Mouse (Mus musculus): ENCODE data around the gene Tmem132c.

DNA sequence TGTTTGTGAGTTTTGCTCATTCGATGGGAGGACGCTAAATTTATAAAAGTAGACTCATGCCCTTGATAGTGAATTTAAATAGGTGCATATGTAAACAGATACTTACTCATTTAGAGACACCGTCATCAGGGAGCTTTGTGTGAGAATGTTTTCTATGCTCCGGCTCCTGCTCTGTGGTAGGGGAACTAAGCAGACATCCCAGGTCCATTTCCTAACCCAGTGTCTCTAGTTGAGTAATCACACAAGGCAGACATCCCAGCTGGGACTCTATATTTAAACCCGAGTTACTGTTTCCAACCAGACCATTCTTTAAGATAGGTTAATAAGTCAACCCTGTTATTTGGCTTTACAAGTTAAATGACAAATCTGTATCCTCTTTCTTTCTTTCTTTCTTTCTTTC is 63.7 kb downstream of the Tmem132c start:
- TF ChIP-seq POLR2A (IDR thresholded peaks at IDR 0.05; ENCODE audit: insufficient read length, low read depth) (no peak), USF1 (IDR thresholded peaks at IDR 0.05; ENCODE audit: low read depth) (no peak), POLR2AphosphoS2 (IDR thresholded peaks at IDR 0.05; ENCODE audit: insufficient read length, low read depth) (no peak), REST (IDR thresholded peaks at IDR 0.05; ENCODE audit: insufficient read depth, insufficient read length) (no peak), MAX (IDR thresholded peaks at IDR 0.05; ENCODE audit: low read depth) (no peak), E2F4 (IDR thresholded peaks at IDR 0.05; ENCODE audit: insufficient read depth) (no peak), CEBPB (IDR thresholded peaks at IDR 0.05; ENCODE audit: insufficient read depth, poor library complexity, severe bottlenecking) (no peak), MYOG (IDR thresholded peaks at IDR 0.05; ENCODE audit: control insufficient read depth in 1 of 3, insufficient read depth in 1 of 3, insufficient read length in 2 of 3, low read depth in 2 of 3) (no peak)

Measured in myocyte (in vitro differentiated cells).